Mouse (Mus musculus): ENCODE measurements around the gene Ifih1. TPM values are rescaled to one million over a fixed set of nuclear protein-coding genes. Genes with fewer than 3 reads are reported as not detected.

Ifih1 gene
- polyA plus RNA-seq, 1 experiment from 2014 or later, result 1.3 TPM

DNA sequence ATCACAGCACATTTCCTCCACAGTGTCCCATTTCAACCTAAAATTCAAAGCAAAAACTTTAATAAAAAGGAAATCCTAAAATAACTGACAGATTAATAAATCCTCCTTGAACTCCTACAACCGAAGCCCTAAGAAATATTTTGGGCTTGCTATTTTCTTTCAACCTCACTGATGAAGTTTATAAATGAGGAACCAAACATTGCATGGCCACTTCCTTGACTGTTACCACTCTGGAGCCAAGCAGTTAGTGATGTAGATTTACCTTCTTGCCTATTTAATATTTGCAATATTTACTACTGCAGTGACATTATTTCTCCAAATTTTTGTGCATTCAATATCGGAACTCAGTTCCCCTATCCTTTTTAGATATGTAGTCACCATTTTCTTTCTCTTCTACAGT, 6.2 kb downstream of the Ifih1 start:
- H3K9me3 ChIP-seq (ENCODE audit: control insufficient read depth, low read length), result no peaks in the 10 kb centered on the region
- 0 out of 4 replicates have a peak, but pooled peaks cover 0 to 3% of the 10 kb centered on the region in 2 experiments for H3K4me1 ChIP-seq (ENCODE audit: control insufficient read depth in 2 of 2, insufficient read depth in 2 of 2, low read length in 2 of 2)
- no peak overlapping the region for H3K9ac ChIP-seq (ENCODE audit: low read length)
- ATAC-seq (ENCODE audit: insufficient number of reproducible peaks, insufficient read depth, low FRiP score, low read depth), result no peak
- no peak overlapping the region for H3K27ac ChIP-seq (replicated peaks in 1 of 2; ENCODE audit: control insufficient read depth in 1 of 2, insufficient read depth in 1 of 2, low read depth in 2 of 2, low read length in 2 of 2)
- H3K27me3 ChIP-seq (ENCODE audit: control insufficient read depth, insufficient read depth, low read length), result no peaks in the 10 kb centered on the region
- no peaks in the 10 kb centered on the region for H3K36me3 ChIP-seq (ENCODE audit: control insufficient read depth, insufficient read depth, low read length)
- no peak overlapping the region for H3K4me3 ChIP-seq (ENCODE audit: control insufficient read depth in 1 of 2, insufficient read depth in 1 of 2, low read depth in 1 of 2, low read length in 2 of 2)
- 88% methylated on average over 2 of the region's 2 CpGs for WGBS
- no peak overlapping the region for H3K4me2 ChIP-seq (ENCODE audit: low read length)

DNA sequence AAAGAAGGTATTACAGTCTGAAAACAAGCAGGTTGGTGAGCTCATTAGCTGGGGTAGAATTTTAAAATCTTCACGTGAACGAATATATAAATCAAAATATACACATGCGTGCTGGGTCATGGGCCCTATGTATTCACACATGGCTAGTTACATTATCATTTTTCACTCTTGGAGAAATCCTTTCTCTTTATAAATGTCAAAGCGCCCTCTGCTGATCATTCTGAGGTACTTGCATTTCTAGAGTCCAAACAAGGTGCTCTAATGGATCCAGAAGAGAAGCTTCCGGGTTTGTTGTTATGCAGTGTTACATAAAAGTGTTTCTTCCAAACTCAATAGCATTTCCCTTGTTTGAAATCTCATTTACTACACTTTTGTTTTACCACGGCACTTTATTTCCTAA, 15.6 kb downstream of the Ifih1 start:
- Histone ChIP-seq H3K9me3 (ENCODE audit: control insufficient read depth, low read length) (no peaks in the 10 kb centered on the region), H3K4me2 (ENCODE audit: low read length) (no peak overlapping the region), H3K36me3 (ENCODE audit: control insufficient read depth, insufficient read depth, low read length) (no peaks in the 10 kb centered on the region), H3K27ac (replicated peaks in 1 of 2; ENCODE audit: control insufficient read depth in 1 of 2, insufficient read depth in 1 of 2, low read depth in 2 of 2, low read length in 2 of 2) (no peak overlapping the region), H3K4me3 (ENCODE audit: control insufficient read depth in 1 of 2, insufficient read depth in 1 of 2, low read depth in 1 of 2, low read length in 2 of 2) (no peak overlapping the region), H3K9ac (ENCODE audit: low read length) (no peak overlapping the region), H3K4me1 (ENCODE audit: control insufficient read depth in 2 of 2, insufficient read depth in 2 of 2, low read length in 2 of 2) (no peaks in the 10 kb centered on the region), H3K27me3 (ENCODE audit: control insufficient read depth, insufficient read depth, low read length) (no peaks in the 10 kb centered on the region)
- 19% methylated on average over 6 of the region's 6 CpGs for WGBS
- ATAC-seq (ENCODE audit: insufficient number of reproducible peaks, insufficient read depth, low FRiP score, low read depth), result no peak

DNA sequence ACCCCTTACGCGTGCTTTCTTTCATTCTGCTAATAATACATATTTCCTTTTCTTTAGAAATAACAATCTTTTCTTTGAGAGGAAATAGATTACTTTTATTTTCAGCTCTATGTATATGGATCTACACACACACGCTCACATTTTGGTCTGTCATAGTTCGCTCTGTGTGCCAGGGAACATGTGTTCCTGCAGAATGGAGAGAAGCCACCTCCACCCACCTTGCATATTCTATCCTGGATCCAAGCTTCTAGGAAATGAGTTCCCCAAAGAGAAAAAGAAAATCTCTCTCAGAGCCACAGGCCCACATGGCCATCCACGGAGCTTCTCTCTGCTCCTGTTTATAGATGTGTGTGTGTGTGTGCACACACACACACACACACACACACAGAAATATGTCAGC, 17.7 kb downstream of the Ifih1 start:
- H3K9me3 ChIP-seq (ENCODE audit: control insufficient read depth, low read length), result no peaks in the 10 kb centered on the region
- no peak overlapping the region for H3K27ac ChIP-seq (replicated peaks in 1 of 2; ENCODE audit: control insufficient read depth in 1 of 2, insufficient read depth in 1 of 2, low read depth in 2 of 2, low read length in 2 of 2)
- ATAC-seq (ENCODE audit: insufficient number of reproducible peaks, insufficient read depth, low FRiP score, low read depth), result no peak
- H3K36me3 ChIP-seq (ENCODE audit: control insufficient read depth, insufficient read depth, low read length), result no peaks in the 10 kb centered on the region
- no peaks in the 10 kb centered on the region for H3K27me3 ChIP-seq (ENCODE audit: control insufficient read depth, insufficient read depth, low read length)
- 89% methylated on average over 5 of the region's 5 CpGs for WGBS
- H3K9ac ChIP-seq (ENCODE audit: low read length), result no peak overlapping the region
- H3K4me1 ChIP-seq (ENCODE audit: control insufficient read depth in 2 of 2, insufficient read depth in 2 of 2, low read length in 2 of 2), result no peaks in the 10 kb centered on the region
- H3K4me3 ChIP-seq (ENCODE audit: control insufficient read depth in 1 of 2, insufficient read depth in 1 of 2, low read depth in 1 of 2, low read length in 2 of 2), result no peak overlapping the region
- no peak overlapping the region for H3K4me2 ChIP-seq (ENCODE audit: low read length)

DNA sequence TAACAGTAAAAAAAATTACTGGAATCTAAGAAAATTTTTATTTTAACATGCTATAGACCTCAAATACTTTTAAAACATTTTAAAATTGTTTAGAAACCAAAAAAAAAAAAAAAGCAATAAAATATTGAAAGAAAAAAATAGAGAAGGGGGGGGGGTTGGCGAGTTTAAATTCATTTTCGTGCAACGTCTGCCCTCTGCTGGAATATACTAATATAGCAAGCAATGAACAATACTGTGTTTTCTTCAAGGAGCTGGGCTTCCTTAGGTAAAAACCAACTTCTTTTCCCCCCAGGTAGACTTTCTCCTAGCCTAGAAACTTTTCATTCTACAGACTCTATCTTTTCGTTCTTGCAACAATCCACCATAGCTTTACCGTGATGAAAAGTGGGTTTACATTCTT, 18.3 kb downstream of the Ifih1 start:
- Histone ChIP-seq H3K4me1 (ENCODE audit: control insufficient read depth in 2 of 2, insufficient read depth in 2 of 2, low read length in 2 of 2) (no peaks in the 10 kb centered on the region), H3K27ac (replicated peaks in 1 of 2; ENCODE audit: control insufficient read depth in 1 of 2, insufficient read depth in 1 of 2, low read depth in 2 of 2, low read length in 2 of 2) (no peak overlapping the region), H3K4me2 (ENCODE audit: low read length) (no peak overlapping the region), H3K9me3 (ENCODE audit: control insufficient read depth, low read length) (no peaks in the 10 kb centered on the region), H3K27me3 (ENCODE audit: control insufficient read depth, insufficient read depth, low read length) (no peaks in the 10 kb centered on the region), H3K36me3 (ENCODE audit: control insufficient read depth, insufficient read depth, low read length) (no peaks in the 10 kb centered on the region), H3K9ac (ENCODE audit: low read length) (no peak overlapping the region), H3K4me3 (ENCODE audit: control insufficient read depth in 1 of 2, insufficient read depth in 1 of 2, low read depth in 1 of 2, low read length in 2 of 2) (no peak overlapping the region)
- no peak for ATAC-seq (ENCODE audit: insufficient number of reproducible peaks, insufficient read depth, low FRiP score, low read depth)
- WGBS, result 9% methylated on average over 5 of the region's 5 CpGs

DNA sequence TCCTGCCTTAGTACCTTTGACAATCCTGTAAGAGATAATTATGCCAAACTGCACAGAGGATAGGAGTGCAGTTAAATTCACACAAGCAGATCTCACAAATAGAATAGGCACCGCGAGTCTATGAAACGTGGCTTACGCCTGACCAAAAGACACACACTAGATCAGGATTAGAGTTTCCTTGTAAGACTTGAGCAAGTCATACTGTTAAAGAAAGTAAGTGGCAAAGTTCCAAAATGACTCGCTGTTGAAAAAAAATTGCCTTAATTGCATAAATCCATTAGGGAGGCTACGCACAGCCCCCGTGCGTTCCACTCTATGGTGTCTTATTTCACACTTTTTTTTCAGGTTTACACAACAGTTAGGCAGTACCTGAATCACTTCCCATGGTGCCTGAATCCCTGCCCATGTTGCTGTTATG, 23.0 kb downstream of the Ifih1 start:
- H3K36me3 ChIP-seq (ENCODE audit: control insufficient read depth, insufficient read depth, low read length), result no peaks in the 10 kb centered on the region
- 80% methylated on average over 8 of the region's 8 CpGs for WGBS
- no peak overlapping the region for H3K4me2 ChIP-seq (ENCODE audit: low read length)
- H3K4me1 ChIP-seq (ENCODE audit: control insufficient read depth in 2 of 2, insufficient read depth in 2 of 2, low read length in 2 of 2), result no peaks in the 10 kb centered on the region
- no peak overlapping the region for H3K9ac ChIP-seq (ENCODE audit: low read length)
- no peak overlapping the region for H3K27ac ChIP-seq (replicated peaks in 1 of 2; ENCODE audit: control insufficient read depth in 1 of 2, insufficient read depth in 1 of 2, low read depth in 2 of 2, low read length in 2 of 2)
- no peak overlapping the region for H3K4me3 ChIP-seq (ENCODE audit: control insufficient read depth in 1 of 2, insufficient read depth in 1 of 2, low read depth in 1 of 2, low read length in 2 of 2)
- ATAC-seq (ENCODE audit: insufficient number of reproducible peaks, insufficient read depth, low FRiP score, low read depth), result no peak
- no peaks in the 10 kb centered on the region for H3K27me3 ChIP-seq (ENCODE audit: control insufficient read depth, insufficient read depth, low read length)
- H3K9me3 ChIP-seq (ENCODE audit: control insufficient read depth, low read length), result no peaks in the 10 kb centered on the region

DNA sequence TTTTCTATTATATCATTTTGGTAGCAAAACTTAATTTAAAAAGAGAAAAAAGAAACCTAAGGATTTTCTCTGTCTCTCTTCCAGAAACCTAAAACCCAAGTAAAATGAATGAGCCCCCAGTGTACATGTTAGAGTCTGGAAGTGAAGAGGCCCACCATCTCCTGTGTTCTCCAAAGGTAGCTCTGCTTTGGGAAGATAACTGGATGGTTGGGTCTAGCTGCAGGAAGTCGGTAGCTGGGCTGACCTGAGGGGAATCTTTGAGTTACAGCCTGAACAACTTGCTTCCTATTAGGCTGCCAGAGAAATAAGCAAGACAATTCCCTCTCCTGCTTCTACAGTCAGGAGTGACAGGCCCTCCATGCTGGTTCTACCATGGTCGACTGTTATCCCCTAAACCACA, 26.4 kb downstream of the Ifih1 start:
- Histone ChIP-seq H3K4me2 (ENCODE audit: low read length) (no peak overlapping the region), H3K9me3 (ENCODE audit: control insufficient read depth, low read length) (no peaks in the 10 kb centered on the region), H3K36me3 (ENCODE audit: control insufficient read depth, insufficient read depth, low read length) (no peaks in the 10 kb centered on the region), H3K27me3 (ENCODE audit: control insufficient read depth, insufficient read depth, low read length) (no peaks in the 10 kb centered on the region), H3K9ac (ENCODE audit: low read length) (no peak overlapping the region), H3K4me1 (ENCODE audit: control insufficient read depth in 2 of 2, insufficient read depth in 2 of 2, low read length in 2 of 2) (no peaks in the 10 kb centered on the region), H3K27ac (replicated peaks in 1 of 2; ENCODE audit: control insufficient read depth in 1 of 2, insufficient read depth in 1 of 2, low read depth in 2 of 2, low read length in 2 of 2) (no peak overlapping the region), H3K4me3 (ENCODE audit: control insufficient read depth in 1 of 2, insufficient read depth in 1 of 2, low read depth in 1 of 2, low read length in 2 of 2) (no peak overlapping the region)
- ATAC-seq (ENCODE audit: insufficient number of reproducible peaks, insufficient read depth, low FRiP score, low read depth), result no peak
- 35% methylated on average over 2 of the region's 2 CpGs for WGBS

DNA sequence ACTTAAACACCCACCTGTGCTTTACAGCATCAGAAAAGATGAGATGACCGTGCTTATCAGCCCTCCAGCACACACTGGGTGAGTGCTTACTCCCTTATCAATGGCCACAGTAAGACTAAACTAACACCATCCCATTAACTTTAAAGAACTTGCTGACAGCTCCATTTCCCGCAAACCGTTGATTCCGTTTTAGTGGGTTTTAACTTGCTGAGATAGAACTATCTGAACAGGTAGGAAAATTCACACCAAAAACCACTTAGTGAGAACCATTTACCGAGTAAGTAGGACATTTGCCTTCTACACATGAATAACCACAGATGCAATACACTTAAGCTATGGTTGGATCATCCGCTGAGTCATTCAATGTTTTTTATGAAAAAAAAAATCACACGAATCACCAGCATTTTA, 27.1 kb downstream of the Ifih1 start:
- no peak overlapping the region for H3K9ac ChIP-seq (ENCODE audit: low read length)
- ATAC-seq (ENCODE audit: insufficient number of reproducible peaks, insufficient read depth, low FRiP score, low read depth), result no peak
- WGBS, result 29% methylated on average over 7 of the region's 7 CpGs
- no peak overlapping the region for H3K4me2 ChIP-seq (ENCODE audit: low read length)
- no peaks in the 10 kb centered on the region for H3K36me3 ChIP-seq (ENCODE audit: control insufficient read depth, insufficient read depth, low read length)
- no peaks in the 10 kb centered on the region for H3K27me3 ChIP-seq (ENCODE audit: control insufficient read depth, insufficient read depth, low read length)
- no peaks in the 10 kb centered on the region for H3K4me1 ChIP-seq (ENCODE audit: control insufficient read depth in 2 of 2, insufficient read depth in 2 of 2, low read length in 2 of 2)
- H3K4me3 ChIP-seq (ENCODE audit: control insufficient read depth in 1 of 2, insufficient read depth in 1 of 2, low read depth in 1 of 2, low read length in 2 of 2), result no peak overlapping the region
- no peaks in the 10 kb centered on the region for H3K9me3 ChIP-seq (ENCODE audit: control insufficient read depth, low read length)
- no peak overlapping the region for H3K27ac ChIP-seq (replicated peaks in 1 of 2; ENCODE audit: control insufficient read depth in 1 of 2, insufficient read depth in 1 of 2, low read depth in 2 of 2, low read length in 2 of 2)

DNA sequence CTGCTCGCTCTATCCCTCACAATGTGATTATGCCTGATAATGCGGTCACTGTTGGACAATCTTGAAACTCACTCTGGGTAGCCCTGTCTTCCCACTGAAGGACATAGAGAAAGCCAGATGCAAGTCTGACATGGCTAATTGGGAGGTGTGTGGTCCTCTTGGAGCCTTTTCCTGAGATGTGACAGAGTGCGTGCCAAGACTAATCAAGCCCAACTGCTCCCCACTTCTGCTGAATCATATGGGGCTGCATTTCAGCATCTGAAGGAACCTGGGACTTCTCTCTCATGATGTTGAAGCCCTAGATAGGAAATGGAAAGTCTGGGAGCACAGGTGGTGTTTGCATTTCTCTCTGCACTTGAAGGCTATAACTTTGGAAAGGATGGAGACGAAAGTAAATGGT, 32.9 kb downstream of the Ifih1 start:
- Histone ChIP-seq H3K4me3 (ENCODE audit: control insufficient read depth in 1 of 2, insufficient read depth in 1 of 2, low read depth in 1 of 2, low read length in 2 of 2) (no peak overlapping the region), H3K27ac (replicated peaks in 1 of 2; ENCODE audit: control insufficient read depth in 1 of 2, insufficient read depth in 1 of 2, low read depth in 2 of 2, low read length in 2 of 2) (no peak overlapping the region), H3K9ac (ENCODE audit: low read length) (no peak overlapping the region), H3K4me1 (ENCODE audit: control insufficient read depth in 2 of 2, insufficient read depth in 2 of 2, low read length in 2 of 2) (no peaks in the 10 kb centered on the region), H3K4me2 (ENCODE audit: low read length) (no peak overlapping the region), H3K9me3 (ENCODE audit: control insufficient read depth, low read length) (no peaks in the 10 kb centered on the region), H3K27me3 (ENCODE audit: control insufficient read depth, insufficient read depth, low read length) (no peaks in the 10 kb centered on the region), H3K36me3 (ENCODE audit: control insufficient read depth, insufficient read depth, low read length) (no peaks in the 10 kb centered on the region)
- ATAC-seq (ENCODE audit: insufficient number of reproducible peaks, insufficient read depth, low FRiP score, low read depth), result no peak
- 91% methylated on average over 4 of the region's 4 CpGs for WGBS

Measured in heart, embryonic 14.5 days (tissue).